Comparison of ENCODE assay signal across 27 mouse cellular contexts in the genomic region with DNA sequence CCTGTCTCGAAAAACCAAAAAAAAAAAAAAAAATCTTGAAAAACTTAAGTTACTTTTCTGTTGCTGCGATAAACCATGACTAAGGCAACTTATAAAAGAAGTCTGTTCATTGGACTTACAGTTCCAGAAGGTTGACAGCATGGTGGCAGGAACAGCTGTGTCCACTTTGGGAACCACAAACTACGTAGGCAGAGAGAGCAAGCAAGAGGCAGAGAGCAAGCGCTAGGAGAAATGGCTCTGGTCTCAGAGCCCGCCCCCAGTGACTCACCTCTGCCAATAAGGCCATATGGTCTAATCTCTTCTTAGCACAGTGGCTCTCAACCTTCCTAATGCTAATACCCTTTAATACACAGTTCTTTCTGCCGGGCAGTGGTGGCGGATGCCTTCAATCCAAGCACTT. TPM values are rescaled to one million over a fixed set of nuclear protein-coding genes. Genes with fewer than 3 reads are reported as not detected.
DNase-seq lines count a peak whose midpoint lies in the region; ATAC-seq and TF ChIP-seq lines count a peak whose summit lies in the region.
"Had no signal": no experiment of that assay in that cellular context is flagged by ENCODE, and none has a peak within 500 bp of the region (broad histone marks: within the 10 kb centered on the region; RNA-seq: fewer than 3 reads in every experiment).

No protein-coding gene starts in this region.

- H3ac ChIP-seq in C2C12 (ENCODE audit: control insufficient read depth, insufficient read length, low read depth) = no peak overlapping the region

- peak; percentile 61 for ATAC-seq in G1E (ENCODE audit: extremely low read depth, insufficient number of reproducible peaks, low FRiP score, poor library complexity, severe bottlenecking)
- ATAC-seq in megakaryocyte-erythroid progenitor cell, adult 5-6 weeks (replicated peaks; ENCODE audit: low FRiP score, low TSS enrichment, poor library complexity, severe bottlenecking) = 0 out of 2 replicates have a peak, but pooled peaks have one; percentile 52
- ATAC-seq: forebrain, embryonic 16.5 days; liver, postnatal 0 days; midbrain, embryonic 15.5 days had no signal

- no peaks in the 10 kb centered on the region for H3K79me3 ChIP-seq in C2C12 (ENCODE audit: low read depth)

- H3K9me3 ChIP-seq in G1E (replicated peaks) = no peaks in the 10 kb centered on the region
- H3K9me3 ChIP-seq: embryonic facial prominence, embryonic 13.5 days; limb, embryonic 12.5 days; megakaryocyte, embryonic 14.5 days; midbrain, embryonic 15.5 days had no signal

- H3K79me2 ChIP-seq in C2C12 (ENCODE audit: control insufficient read depth, insufficient read depth) = no peaks in the 10 kb centered on the region

- TF ChIP-seq CTCF in C2C12 (IDR thresholded peaks at IDR 0.05; ENCODE audit: control insufficient read depth, insufficient read depth, insufficient read length) = no peak
- TF ChIP-seq CTCF in G1E (IDR thresholded peaks at IDR 0.05; ENCODE audit: low read depth, low read length) = no peak

- H3K27me3 ChIP-seq in C2C12 (ENCODE audit: control insufficient read depth, insufficient read depth, insufficient read length) (no peaks in the 10 kb centered on the region), G1E (ENCODE audit: insufficient read depth, low read length) (no peaks in the 10 kb centered on the region)
- H3K27me3 ChIP-seq: embryonic facial prominence, embryonic 13.5 days; limb, embryonic 12.5 days; megakaryocyte, embryonic 14.5 days; midbrain, embryonic 15.5 days had no signal

- peaks cover 83% of the 10 kb centered on the region for H3K4me1 ChIP-seq in G1E (ENCODE audit: insufficient read depth, low read depth, low read length)
- H3K4me1 ChIP-seq: embryonic facial prominence, embryonic 13.5 days; limb, embryonic 12.5 days; midbrain, embryonic 15.5 days had no signal

- H3K4me3 ChIP-seq in C2C12 (ENCODE audit: insufficient read depth, poor library complexity, severe bottlenecking) = no peak overlapping the region
- H3K4me3 ChIP-seq in G1E (ENCODE audit: low read depth, low read length) = no peak overlapping the region; the same call in 1 of the 2 replicates
- H3K4me3 ChIP-seq: embryonic facial prominence, embryonic 13.5 days; limb, embryonic 12.5 days; megakaryocyte, embryonic 14.5 days; midbrain, embryonic 15.5 days had no signal

- DNase-seq in heart, adult 11 months = peak; percentile 46
- no peak for DNase-seq in heart, adult 8-10 months (ENCODE audit: low spot score)
- DNase-seq in G1E (ENCODE audit: low spot score) (peak; percentile 64), MN1 (ENCODE audit: low spot score) (no peak)
- DNase-seq in frontal cortex, postnatal 25 days (ENCODE audit: low spot score in 2 of 2) = no peak
- DNase-seq in kidney, postnatal 25 days = no peak
- DNase-seq: adrenal gland, postnatal 25 days; cerebellum, adult 18-20 months; cerebellum, postnatal 10 days; gastrocnemius, postnatal 14 days; heart, postnatal 36 days; kidney, adult 9 months; kidney, postnatal 10 days; layer of hippocampus, adult 9-11 months; liver, postnatal 0 days; lung, postnatal 36 days; right cerebral cortex, postnatal 4 days; thymus, adult 2 months; thymus, postnatal 4 days had no signal

- H3K36me3 ChIP-seq in C2C12 (ENCODE audit: control insufficient read depth, insufficient read depth) (no peaks in the 10 kb centered on the region), G1E (replicated peaks) (peaks cover 18% of the 10 kb centered on the region)
- H3K36me3 ChIP-seq: midbrain, embryonic 15.5 days had no signal

TF ChIP-seq in C2C12, 6 proteins besides CTCF, POLR2A, EP300 and RAD21:
- TF ChIP-seq USF1 (IDR thresholded peaks at IDR 0.05; ENCODE audit: low read depth) = no peak
- TF ChIP-seq MYOD1 (IDR thresholded peaks at IDR 0.05; ENCODE audit: control insufficient read depth, insufficient read length, low read depth) = peak; percentile 75

RNA-seq across cellular contexts. Expression of a gene that starts 9.5 kb away (rescaled TPM):
- total RNA-seq in heart, adult 8-10 months (2022) = 100 to 1,000 TPM; 190 to 227 (median 208) TPM
- polyA plus RNA-seq in C2C12 (2012; fragmentation: generic; extraction: Trizol) = 41.7 TPM
- total RNA-seq in G1E (2014; fragmentation: Nextera tagmentation) = 566 and 620 TPM in 2 replicates
- total RNA-seq in G1E (2017) = 538 and 696 TPM in 2 replicates
- polyA plus RNA-seq in G1E (2012) = 104 and 111 TPM in 2 replicates
- 180 and 213 TPM in 2 replicates for total RNA-seq in megakaryocyte-erythroid progenitor cell, adult 5-6 weeks (2014; fragmentation: Nextera tagmentation)
- 284 and 335 TPM in 2 replicates for total RNA-seq in megakaryocyte-erythroid progenitor cell, adult 5-6 weeks (2017)

RNA-seq across cellular contexts. Expression of a gene that starts 10.2 kb away (rescaled TPM):
- 1 to 10 TPM; 1.3 to 3.0 (median 1.9) TPM for total RNA-seq in heart, adult 8-10 months (2022)
- polyA plus RNA-seq in C2C12 (2012; fragmentation: generic; extraction: Trizol) (6.8 TPM), G1E (2012) (2.1 and 3.8 TPM in 2 replicates)
- total RNA-seq in G1E (2014; fragmentation: Nextera tagmentation) (28.0 and 44.0 TPM in 2 replicates), G1E (2017) (8.8 and 10.9 TPM in 2 replicates)
- total RNA-seq in megakaryocyte-erythroid progenitor cell, adult 5-6 weeks (2014; fragmentation: Nextera tagmentation) = 9.3 and 11.9 TPM in 2 replicates
- 6.2 and 6.7 TPM in 2 replicates for total RNA-seq in megakaryocyte-erythroid progenitor cell, adult 5-6 weeks (2017)
- total RNA-seq: neutrophil, adult 5-6 weeks had no signal

Comparison
In these comparisons a context has a peak if more than half of its experiments do, and no peak if none do; other contexts are left out.
1. DNase-seq: peak in heart, adult 11 months (single experiment) and G1E (single experiment); none in heart, adult 8-10 months (single experiment), frontal cortex, postnatal 25 days (0 of 2), kidney, postnatal 25 days (0 of 2) and MN1 (single experiment).